Mouse (Mus musculus) heart, adult 2 months (tissue): ENCODE results near the gene Anapc15-ps.

ENCODE experiments used
- CTCF ChIP-seq: fragments of 200-600 bp; IDR thresholded peaks from 2 replicates; pipeline ENCODE4 v1.8.1; 2022; ENCODE audit warnings: antibody characterized with exemption, mild to moderate bottlenecking, moderate library complexity
- EP300 ChIP-seq: fragments of 200-500 bp; IDR thresholded peaks from 2 replicates; pipeline ENCODE4 v1.6.1; 2011; ENCODE audit warnings: low read depth, low read length, control low read depth; ENCODE audit not compliant: insufficient read depth

GRCm38 (mm10) chr10:95678661-95679060 lies 5.4 kb upstream of the Anapc15-ps start:
- TF ChIP-seq CTCF (no peak), EP300 (no peak)
